Comparison of ENCODE assay signal across 9 mouse cellular contexts in the genomic region with DNA sequence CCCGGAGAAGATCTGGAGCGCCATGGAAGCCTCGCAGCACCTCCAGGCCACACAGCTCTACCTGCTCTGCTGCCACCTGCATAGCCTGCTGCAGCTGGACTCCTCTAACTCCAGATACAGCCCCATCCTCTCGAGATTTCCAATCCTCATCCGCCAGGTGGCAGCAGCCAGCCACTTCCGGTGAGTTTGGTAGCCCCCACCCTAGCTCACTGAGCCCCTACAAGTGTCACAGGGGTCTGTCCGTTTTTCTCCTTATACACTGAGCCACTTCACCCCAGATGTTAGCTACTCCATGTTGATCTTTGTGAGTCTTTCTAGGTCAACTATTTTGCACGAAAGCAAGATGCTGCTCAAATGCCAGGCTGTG. TPM values are rescaled to one million over a fixed set of nuclear protein-coding genes. Genes with fewer than 3 reads are reported as not detected.
DNase-seq lines count a peak whose midpoint lies in the region; ATAC-seq and TF ChIP-seq lines count a peak whose summit lies in the region.
"Had no signal": no experiment of that assay in that cellular context is flagged by ENCODE, and none has a peak within 500 bp of the region (broad histone marks: within the 10 kb centered on the region; RNA-seq: fewer than 3 reads in every experiment).

No protein-coding gene starts in this region.

- peaks cover 19% of the 10 kb centered on the region for H3K4me1 ChIP-seq in hindbrain, embryonic 16.5 days (ENCODE audit: control insufficient read depth, insufficient read depth, low read depth, low read length)
- H3K4me1 ChIP-seq in liver, embryonic 16.5 days (ENCODE audit: control insufficient read depth, low read depth, low read length): peaks cover 31% of the 10 kb centered on the region

- no peaks in the 10 kb centered on the region for H3K9me3 ChIP-seq in hindbrain, embryonic 16.5 days (ENCODE audit: control insufficient read depth, low read length)
- H3K9me3 ChIP-seq in liver, embryonic 16.5 days (replicated peaks; ENCODE audit: control insufficient read depth, low read length): no peaks in the 10 kb centered on the region
- H3K9me3 ChIP-seq: limb, embryonic 15.5 days had no signal

- no peak for ATAC-seq in hindbrain, embryonic 16.5 days
- no peak for ATAC-seq in liver, embryonic 16.5 days (ENCODE audit: low read depth)

- no peak overlapping the region for H3K4me3 ChIP-seq in left cerebral cortex, adult 2 months
- no peak overlapping the region for H3K4me3 ChIP-seq in hindbrain, embryonic 16.5 days (ENCODE audit: low read length)
- H3K4me3 ChIP-seq in liver, embryonic 16.5 days (ENCODE audit: low read depth, low read length): no peak overlapping the region
- H3K4me3 ChIP-seq: limb, embryonic 15.5 days had no signal

- H3K27ac ChIP-seq in left cerebral cortex, adult 2 months: no peak overlapping the region
- H3K27ac ChIP-seq in hindbrain, embryonic 16.5 days (ENCODE audit: low read depth, low read length): peak overlapping the region; percentile 46; the same call in 1 of the 2 replicates
- H3K27ac ChIP-seq in liver, embryonic 16.5 days (ENCODE audit: low read length): peak overlapping the region; percentile 81
- H3K27ac ChIP-seq: limb, embryonic 15.5 days had no signal

- peak in 1 of 2 experiments; percentile 55 for DNase-seq in left cerebral cortex, adult 2 months (ENCODE audit: extremely low spot score in 1 of 2, low spot score in 2 of 2)
- no peak for DNase-seq in left cerebral cortex, adult 8-10 months (ENCODE audit: low spot score in 2 of 2)
- peak; percentile 73 for DNase-seq in cerebellum, adult 9-10 months
- peak; percentile 65 for DNase-seq in retina, postnatal 7 days (ENCODE audit: low read depth, low spot score)
- DNase-seq in MN1 (ENCODE audit: low spot score): no peak
- no peak for DNase-seq in adrenal gland, adult 18-20 months (ENCODE audit: low spot score in 2 of 2)

- no peaks in the 10 kb centered on the region for H3K27me3 ChIP-seq in hindbrain, embryonic 16.5 days (replicated peaks; ENCODE audit: control insufficient read depth, insufficient read depth, low read length)
- H3K27me3 ChIP-seq in liver, embryonic 16.5 days (ENCODE audit: control insufficient read depth, insufficient read depth, low read depth, low read length): no peaks in the 10 kb centered on the region; the same call in 1 of the 2 replicates
- H3K27me3 ChIP-seq: limb, embryonic 15.5 days had no signal

- TF ChIP-seq CTCF in left cerebral cortex, adult 2 months (IDR thresholded peaks at IDR 0.05): peak; percentile 57

- no peak overlapping the region for H3K4me2 ChIP-seq in hindbrain, embryonic 16.5 days (ENCODE audit: low read length)
- no peak overlapping the region for H3K4me2 ChIP-seq in liver, embryonic 16.5 days (ENCODE audit: low read depth, low read length)
- H3K4me2 ChIP-seq: limb, embryonic 15.5 days had no signal

- no peak overlapping the region for H3K9ac ChIP-seq in hindbrain, embryonic 16.5 days (ENCODE audit: low read depth, low read length)
- H3K9ac ChIP-seq in liver, embryonic 16.5 days (ENCODE audit: low read depth, low read length): no peak overlapping the region
- H3K9ac ChIP-seq: limb, embryonic 15.5 days had no signal

- WGBS in hindbrain, embryonic 16.5 days: 49% methylated on average over 8 of the region's 8 CpGs
- 63% methylated on average over 8 of the region's 8 CpGs for WGBS in liver, embryonic 16.5 days (ENCODE audit: insufficient replicate concordance)

- peaks cover 44% of the 10 kb centered on the region for H3K36me3 ChIP-seq in hindbrain, embryonic 16.5 days (ENCODE audit: control insufficient read depth, insufficient read depth, low read length)
- peaks cover 53% of the 10 kb centered on the region for H3K36me3 ChIP-seq in liver, embryonic 16.5 days (ENCODE audit: control insufficient read depth, insufficient read depth)

- intact Hi-C loops in left cerebral cortex, adult 2 months (cut with DNase I): no loop called here

RNA-seq across cellular contexts. Expression of a gene that starts 2.0 kb away (rescaled TPM):
- 10 to 100 TPM; 12.4 to 13.3 TPM for total RNA-seq in left cerebral cortex, adult 2 months (2021)
- 10 to 100 TPM; 14.6 to 16.7 (median 16.2) TPM for total RNA-seq in left cerebral cortex, adult 8-10 months (2022)
- polyA plus RNA-seq in hindbrain, embryonic 16.5 days (2015; fragmentation: Nextera tagmentation; extraction: Ambion mirVana): 37.1 and 40.1 TPM in 2 replicates
- 13.4 and 14.1 TPM in 2 replicates for polyA plus RNA-seq in liver, embryonic 16.5 days (2015; fragmentation: Nextera tagmentation; extraction: Ambion mirVana)
- total RNA-seq in adrenal gland, adult 18-20 months (2021): 10 to 100 TPM; 23.1 to 29.1 TPM

RNA-seq across cellular contexts. Expression of a gene that starts 2.9 kb away (rescaled TPM):
- total RNA-seq in left cerebral cortex, adult 2 months (2021): 10 to 100 TPM; 50.3 to 52.3 TPM
- 10 to 100 TPM; 42.7 to 51.9 (median 47.0) TPM for total RNA-seq in left cerebral cortex, adult 8-10 months (2022)
- 35.3 and 38.5 TPM in 2 replicates for polyA plus RNA-seq in hindbrain, embryonic 16.5 days (2015; fragmentation: Nextera tagmentation; extraction: Ambion mirVana)
- 10.7 and 11.0 TPM in 2 replicates for polyA plus RNA-seq in liver, embryonic 16.5 days (2015; fragmentation: Nextera tagmentation; extraction: Ambion mirVana)
- total RNA-seq in adrenal gland, adult 18-20 months (2021): 10 to 100 TPM; 36.5 to 44.0 TPM

RNA-seq across cellular contexts. Expression of a gene that starts 32.1 kb away (rescaled TPM):
- total RNA-seq in left cerebral cortex, adult 2 months (2021): 10 to 100 TPM; 31.2 to 31.4 TPM
- total RNA-seq in left cerebral cortex, adult 8-10 months (2022): 10 to 100 TPM; 27.9 to 31.5 (median 29.3) TPM
- polyA plus RNA-seq in hindbrain, embryonic 16.5 days (2015; fragmentation: Nextera tagmentation; extraction: Ambion mirVana): 39.1 and 42.2 TPM in 2 replicates
- polyA plus RNA-seq in liver, embryonic 16.5 days (2015; fragmentation: Nextera tagmentation; extraction: Ambion mirVana): 38.9 and 39.2 TPM in 2 replicates
- total RNA-seq in adrenal gland, adult 18-20 months (2021): 10 to 100 TPM; 32.9 to 36.0 TPM

RNA-seq across cellular contexts. Expression of a gene that starts 32.3 kb away (rescaled TPM):
- total RNA-seq in left cerebral cortex, adult 2 months (2021): 10 to 100 TPM; 13.2 to 14.5 TPM
- 10 to 100 TPM; 11.4 to 15.4 (median 12.8) TPM for total RNA-seq in left cerebral cortex, adult 8-10 months (2022)
- polyA plus RNA-seq in hindbrain, embryonic 16.5 days (2015; fragmentation: Nextera tagmentation; extraction: Ambion mirVana): 22.9 and 24.5 TPM in 2 replicates
- 7.6 and 7.8 TPM in 2 replicates for polyA plus RNA-seq in liver, embryonic 16.5 days (2015; fragmentation: Nextera tagmentation; extraction: Ambion mirVana)
- 10 to 100 TPM; 14.3 to 17.1 TPM for total RNA-seq in adrenal gland, adult 18-20 months (2021)

RNA-seq across cellular contexts. Expression of a gene that starts 32.7 kb away (rescaled TPM):
- total RNA-seq in left cerebral cortex, adult 2 months (2021): 10 to 100 TPM; 30.4 to 33.8 TPM
- 10 to 100 TPM; 26.8 to 31.0 (median 29.2) TPM for total RNA-seq in left cerebral cortex, adult 8-10 months (2022)
- polyA plus RNA-seq in hindbrain, embryonic 16.5 days (2015; fragmentation: Nextera tagmentation; extraction: Ambion mirVana): 32.3 and 32.5 TPM in 2 replicates
- 6.8 TPM in 2 replicates for polyA plus RNA-seq in liver, embryonic 16.5 days (2015; fragmentation: Nextera tagmentation; extraction: Ambion mirVana)
- 1 to 10 TPM; 2.4 to 7.0 TPM for total RNA-seq in adrenal gland, adult 18-20 months (2021)

Comparison
In these comparisons a context has a peak if more than half of its experiments do, and no peak if none do; other contexts are left out.
1. DNase-seq: peak in cerebellum, adult 9-10 months (single experiment) and retina, postnatal 7 days (single experiment); none in left cerebral cortex, adult 8-10 months (0 of 2), MN1 (single experiment) and adrenal gland, adult 18-20 months (0 of 2).